Mouse (Mus musculus): ENCODE measurements at regions not wholly inside any gene's neighbourhood (a gene's known extent, or its start where the extent isn't known, plus 50 kb on each side); places are given as distances from the start of the nearest gene placed in this dataset.

DNA sequence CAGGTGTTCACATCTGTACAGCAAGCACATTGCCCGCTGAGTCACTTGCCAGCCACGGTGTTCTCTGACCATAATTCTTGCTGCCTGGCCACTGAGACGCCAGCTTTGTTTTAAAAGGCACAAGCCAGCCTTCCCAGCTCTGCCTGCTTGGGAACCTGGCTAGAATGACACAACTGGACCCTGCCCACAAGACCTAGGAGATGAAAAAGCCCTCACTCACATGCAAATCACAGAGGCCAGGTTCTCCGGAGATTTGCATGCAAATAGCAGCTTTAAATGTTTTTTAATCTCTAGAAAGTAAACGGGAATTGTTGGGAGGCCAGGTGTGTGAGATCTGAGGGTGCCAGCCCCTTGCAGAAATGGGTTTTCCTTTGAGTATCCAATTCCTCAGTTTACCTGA, 71.9 kb downstream of the 1810010D01Rik start:
- DNase-seq: no peak

DNA sequence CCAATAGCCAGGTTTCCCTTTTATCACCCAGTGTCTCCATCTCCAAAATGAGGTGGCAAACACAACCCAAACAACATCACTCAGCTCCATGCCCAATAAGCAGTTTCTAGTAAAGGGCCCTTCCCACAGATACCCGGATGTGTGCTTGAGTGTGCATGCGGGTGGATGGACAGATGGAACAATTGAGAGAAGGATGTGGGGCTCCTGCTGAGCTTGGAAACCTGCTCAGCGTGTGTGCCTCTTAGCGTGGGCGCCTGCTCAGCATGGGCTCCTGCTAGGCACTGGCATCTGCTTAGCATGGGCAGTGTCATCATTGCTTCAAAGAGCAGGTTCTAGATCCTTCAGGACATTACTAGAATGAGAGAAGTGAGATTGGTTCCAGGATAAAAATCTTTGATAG, 75.4 kb downstream of the 1810010D01Rik start:
- DNase-seq: peak; percentile 56

DNA sequence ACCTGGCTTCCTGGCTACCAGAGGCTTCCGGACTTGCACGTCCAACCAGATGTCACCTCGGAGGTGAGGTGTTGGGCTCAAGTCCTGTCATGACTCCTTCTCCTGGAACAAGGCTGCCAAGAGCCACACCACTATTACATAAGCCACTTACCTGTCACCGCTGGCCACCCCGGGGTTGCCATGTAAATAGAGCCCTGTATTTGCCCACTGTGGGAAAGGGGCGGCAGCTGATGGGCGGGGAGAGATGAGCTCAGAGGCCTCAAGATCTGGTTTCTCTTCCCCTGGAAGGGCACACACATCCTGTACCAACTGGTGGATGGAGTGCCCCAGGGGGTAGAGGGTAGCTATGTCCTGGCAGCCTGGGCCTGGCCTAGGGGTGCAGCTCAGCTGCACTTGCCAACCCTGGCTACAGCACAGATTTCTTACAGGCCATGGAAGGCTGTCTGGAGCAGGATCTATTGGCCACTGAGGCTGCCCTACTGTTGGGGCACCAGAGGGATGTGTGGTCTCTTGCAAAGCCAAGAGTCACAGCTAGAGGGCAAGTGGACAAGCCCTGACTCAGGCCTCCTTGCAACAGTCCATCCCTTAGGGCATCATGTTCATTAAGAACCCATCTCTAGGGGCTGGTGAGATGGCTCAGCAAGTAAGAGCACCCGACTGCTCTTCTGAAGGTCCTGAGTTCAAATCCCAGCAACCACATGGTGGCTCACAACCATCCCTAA, 76.3 kb downstream of the 1810010D01Rik start:
- no peak for DNase-seq

DNA sequence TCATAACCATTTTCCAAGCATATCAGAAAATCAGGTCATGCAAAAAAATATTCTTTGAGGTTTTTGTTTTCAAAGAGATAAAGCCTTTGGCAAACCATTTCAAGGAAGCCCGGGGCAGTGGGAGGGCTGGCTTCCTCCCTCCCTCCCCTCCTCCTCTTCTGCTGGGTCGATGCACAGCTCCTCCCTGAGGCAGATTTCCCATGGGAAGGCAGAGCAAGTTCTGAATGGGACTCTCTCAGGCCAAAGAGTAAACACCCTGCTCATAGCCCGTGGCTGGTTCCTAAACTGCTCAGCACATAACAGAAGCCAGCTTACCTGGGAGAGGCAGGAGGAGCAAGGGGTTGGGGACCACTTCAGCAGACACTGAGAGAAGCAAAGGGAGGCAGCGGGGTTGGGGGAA, 77.9 kb downstream of the 1810010D01Rik start:
- DNase-seq: no peak

DNA sequence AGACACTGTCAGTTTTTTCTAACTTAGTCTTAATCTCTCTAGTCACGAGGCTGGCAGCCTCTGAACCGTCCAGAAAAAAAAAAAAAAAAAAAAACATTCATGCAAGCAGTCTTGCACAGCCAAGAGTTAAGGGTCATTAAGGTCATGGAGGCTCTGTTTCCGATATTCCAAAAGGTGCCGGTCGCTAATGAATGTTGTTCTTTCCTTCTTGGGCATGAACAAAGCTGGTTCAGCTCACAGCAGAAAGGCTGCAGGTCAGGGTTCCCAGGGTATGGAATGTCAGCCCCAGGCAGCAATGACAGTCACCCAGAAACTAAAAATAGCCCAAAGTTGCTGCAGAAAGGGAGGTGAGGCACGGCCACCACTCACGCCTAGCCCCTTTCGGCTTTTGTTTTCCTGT, 80.3 kb downstream of the 1810010D01Rik start:
- no peak for DNase-seq

DNA sequence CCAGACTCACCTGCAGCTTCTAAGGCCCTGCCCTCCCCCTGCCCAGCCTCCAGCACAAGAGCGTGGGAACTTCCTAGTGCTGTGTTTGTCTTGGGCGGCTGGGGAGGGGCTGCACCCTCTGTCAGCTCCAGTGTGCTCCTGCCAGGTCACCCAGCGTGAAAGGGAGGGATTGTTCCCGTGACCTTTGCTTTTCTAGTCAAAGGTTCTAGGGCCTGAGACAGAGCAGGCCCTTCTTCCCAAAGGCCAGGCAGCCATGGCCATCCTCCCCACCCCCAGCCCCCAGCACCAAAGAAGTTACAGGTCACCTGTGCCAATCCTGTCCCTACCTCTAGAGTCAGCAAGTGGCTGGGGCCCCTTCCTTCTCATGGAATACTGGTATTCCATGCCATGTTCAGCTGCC, 80.7 kb downstream of the 1810010D01Rik start:
- no peak for DNase-seq

DNA sequence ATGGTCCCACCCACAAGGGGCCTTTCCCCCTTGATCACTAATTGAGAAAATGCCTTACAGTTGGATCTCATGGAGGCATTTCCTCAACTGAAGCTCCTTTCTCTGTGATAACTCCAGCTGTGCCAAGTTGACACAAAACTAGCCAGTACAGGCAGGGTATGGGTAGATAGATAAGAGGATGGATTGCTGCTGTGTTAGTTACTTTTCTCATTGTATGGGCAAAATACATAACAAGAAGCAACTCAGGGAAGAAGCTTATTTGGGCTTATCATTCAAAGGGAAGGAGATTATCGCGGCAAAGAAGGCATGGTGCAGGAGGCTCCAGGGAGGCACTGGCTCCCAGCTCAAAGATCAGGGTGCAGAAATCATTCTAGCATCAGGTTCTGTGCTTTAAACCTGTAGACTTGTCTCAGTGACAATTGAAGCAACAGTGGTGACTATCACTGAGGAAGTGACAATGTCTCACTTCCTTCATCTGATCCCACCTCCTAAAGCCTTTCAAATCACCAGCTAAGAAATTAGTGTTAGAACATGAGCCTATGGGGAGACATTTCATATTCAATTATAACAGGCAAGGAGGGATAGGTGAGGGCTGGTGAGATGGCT, 83.8 kb downstream of the 1810010D01Rik start:
- no peak for DNase-seq

DNA sequence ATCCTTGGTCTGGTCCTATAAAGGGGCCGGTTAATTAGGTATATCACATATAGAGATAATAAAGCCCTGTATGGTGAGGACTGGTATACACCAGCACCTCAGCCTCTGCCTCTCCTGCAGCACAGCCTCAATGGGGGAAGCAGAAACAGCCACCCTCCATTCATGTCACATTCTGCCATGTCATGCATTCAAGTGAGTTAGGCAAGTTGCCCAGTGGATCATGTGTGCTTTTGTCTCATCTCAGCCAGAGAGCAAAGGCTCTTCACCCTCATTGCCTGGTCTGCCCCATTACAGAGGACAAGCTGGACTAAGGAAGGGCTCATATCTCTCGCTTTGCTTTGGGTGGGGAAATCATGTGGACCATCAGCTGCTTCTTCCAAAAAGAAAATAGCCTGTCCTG, 85.4 kb downstream of the 1810010D01Rik start:
- no peak for DNase-seq

DNA sequence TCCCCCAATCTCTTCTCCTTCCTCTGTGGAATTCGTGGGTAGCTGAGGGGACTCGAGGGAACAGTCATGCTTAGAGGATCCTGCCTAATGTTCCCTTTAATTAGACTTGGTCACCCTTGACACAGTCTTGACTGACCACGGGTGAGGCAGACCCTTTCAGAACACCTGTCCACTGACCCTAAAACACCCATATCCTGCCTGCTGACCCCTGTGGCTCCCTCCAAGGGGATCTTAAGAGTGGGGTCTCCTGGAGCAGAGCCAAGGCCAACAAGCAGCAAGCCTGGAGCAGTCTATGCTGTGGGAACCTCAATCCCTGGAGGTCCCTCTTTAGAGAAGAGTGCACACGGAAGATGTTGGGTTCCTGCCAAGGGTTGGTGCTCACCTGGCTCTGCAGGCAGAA, 89.5 kb downstream of the 1810010D01Rik start:
- no peak for DNase-seq

DNA sequence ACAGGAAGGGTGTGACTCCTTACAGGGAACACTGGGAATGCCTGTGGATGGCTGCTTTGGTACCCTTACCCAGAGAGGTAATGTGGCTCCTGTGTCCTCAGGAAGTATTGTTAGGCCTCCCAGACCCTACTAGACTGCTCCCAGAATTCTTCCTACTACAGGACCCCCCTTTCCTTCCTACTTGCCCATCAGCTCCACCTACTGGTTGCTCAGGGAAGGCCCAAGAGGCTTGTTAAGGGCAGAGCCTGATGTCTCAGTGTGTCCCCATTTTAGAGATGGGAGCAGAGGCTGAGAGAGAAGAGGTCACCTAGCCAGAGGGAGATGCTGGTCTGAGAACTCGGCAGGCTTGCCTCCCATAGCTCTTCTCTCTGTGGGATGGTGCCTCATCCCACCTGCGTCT, 93.3 kb downstream of the 1810010D01Rik start:
- no peak for DNase-seq

DNA sequence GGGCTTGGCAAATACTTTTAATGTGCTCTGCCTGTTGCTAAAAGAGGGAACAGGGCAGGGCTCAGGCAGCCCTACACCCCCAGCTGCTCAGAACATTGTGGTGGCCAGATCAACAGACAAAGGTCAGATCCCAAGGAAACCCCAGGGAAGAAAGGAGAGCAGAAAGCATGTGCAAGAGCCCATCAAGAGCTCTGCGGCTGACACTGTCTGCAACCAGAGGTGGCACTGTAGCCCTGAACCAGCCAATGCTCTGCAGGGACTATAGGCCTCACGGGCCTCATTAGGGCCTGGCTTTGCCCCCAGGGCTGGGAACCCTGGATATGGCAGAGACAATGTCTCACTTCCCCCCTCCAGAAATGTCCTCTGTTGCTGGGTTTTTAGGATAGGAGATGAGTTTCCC, 93.8 kb downstream of the 1810010D01Rik start:
- no peak for DNase-seq

DNA sequence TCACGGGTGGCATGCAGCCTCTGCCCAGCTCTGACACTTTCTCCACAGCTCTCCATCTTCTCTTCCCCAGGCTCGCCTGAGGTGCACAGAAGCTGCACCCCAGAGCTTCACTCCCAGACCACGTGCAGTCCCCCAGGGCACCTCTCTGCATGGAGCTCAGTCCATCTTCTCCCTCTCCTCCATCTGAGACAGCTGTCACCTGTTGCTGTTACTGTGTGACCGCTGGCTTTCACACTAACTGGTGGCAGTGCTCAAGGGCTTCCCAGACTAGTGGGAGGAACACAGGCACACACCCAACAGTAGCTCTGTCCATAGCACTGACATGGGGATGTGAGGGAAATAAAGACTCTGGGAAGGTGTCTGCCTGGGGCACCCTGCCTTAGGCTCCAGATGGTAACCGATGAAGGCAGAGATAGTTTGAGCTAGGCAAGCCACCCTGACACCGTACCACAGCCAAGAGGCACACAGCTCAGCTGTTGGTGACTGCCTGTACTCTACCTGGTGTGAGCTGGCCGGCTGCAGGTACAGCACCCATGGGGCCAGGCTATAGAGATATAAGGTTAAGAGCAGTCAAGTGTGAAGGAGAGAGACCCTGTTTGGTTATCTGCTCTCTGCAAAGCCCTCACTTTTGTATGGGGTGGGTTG, 94.9 kb downstream of the 1810010D01Rik start:
- no peak for DNase-seq

DNA sequence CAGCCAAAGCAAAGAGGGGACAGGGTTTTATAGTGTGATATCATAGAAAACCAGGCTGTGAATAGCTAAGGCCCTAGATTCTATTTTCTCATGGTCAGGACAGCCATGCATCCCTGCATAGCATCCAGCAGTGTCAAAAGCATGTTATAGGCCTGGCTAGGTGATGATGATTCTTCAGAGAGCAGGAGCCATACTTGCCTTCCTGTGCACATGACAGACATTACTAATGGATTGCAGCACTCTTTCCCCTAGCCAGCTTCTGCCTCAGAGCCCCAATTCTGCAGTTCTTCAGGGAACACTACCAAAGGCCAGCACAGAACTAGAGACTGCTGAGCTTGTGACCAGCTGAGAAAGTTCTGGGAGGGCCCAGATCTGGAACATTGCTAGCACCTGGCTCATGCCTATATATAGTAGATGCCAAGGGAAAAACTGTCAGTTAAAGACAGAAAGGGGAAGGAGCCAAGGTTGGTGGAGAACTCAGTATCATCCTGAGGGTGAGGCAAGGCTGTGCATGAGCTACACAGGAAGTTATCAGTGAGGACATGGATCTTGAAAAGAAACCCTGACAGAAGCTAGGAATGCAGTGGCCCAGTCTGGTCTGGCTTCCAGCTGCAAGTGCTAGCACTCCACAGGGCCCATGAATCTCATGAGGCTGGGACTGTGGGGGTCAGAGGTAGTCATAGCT, 95.6 kb downstream of the 1810010D01Rik start:
- no peak for DNase-seq

DNA sequence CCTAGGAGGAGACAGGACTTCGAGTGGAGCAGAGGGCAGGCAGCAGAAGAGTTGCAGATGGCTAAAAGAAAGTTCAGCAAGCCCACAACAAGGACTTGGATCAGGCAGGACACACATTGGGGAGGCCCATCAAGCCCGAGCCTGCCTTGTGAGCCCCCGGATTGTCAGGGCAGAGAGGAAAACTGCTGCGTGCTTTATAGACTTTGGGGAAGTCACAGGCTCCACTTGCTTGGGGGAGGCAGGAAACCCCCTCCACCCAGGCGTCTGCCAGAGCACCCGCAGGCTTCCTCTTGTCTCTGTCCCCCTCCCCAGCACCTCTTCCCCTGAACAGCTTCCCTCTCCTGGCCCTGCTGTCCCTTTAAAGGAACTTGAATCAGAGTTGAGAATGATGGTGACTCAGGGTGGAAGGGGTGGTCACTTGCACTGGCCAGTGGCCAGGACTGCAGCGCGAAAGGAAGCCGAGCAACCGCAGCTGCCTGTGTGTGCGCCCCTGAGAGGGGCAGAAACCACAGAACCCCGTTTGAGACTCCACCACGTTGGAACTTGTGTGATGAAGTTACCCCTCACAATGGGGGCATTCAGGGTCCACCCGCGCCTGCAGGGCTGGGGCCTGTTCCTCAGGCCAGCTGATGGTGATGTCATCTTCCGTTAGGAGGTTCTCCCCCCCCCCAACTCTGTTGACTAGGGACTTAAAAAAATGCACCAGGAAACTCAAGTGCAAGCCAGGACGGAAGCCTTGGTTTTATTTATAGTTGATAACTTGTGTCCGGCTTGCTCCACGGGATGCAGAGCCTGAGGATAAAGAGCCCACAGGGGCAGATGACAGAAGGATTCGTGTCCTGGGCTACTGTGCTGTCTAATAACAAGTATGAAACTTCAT, 96.4 kb downstream of the 1810010D01Rik start:
- DNase-seq: peak; percentile 91

DNA sequence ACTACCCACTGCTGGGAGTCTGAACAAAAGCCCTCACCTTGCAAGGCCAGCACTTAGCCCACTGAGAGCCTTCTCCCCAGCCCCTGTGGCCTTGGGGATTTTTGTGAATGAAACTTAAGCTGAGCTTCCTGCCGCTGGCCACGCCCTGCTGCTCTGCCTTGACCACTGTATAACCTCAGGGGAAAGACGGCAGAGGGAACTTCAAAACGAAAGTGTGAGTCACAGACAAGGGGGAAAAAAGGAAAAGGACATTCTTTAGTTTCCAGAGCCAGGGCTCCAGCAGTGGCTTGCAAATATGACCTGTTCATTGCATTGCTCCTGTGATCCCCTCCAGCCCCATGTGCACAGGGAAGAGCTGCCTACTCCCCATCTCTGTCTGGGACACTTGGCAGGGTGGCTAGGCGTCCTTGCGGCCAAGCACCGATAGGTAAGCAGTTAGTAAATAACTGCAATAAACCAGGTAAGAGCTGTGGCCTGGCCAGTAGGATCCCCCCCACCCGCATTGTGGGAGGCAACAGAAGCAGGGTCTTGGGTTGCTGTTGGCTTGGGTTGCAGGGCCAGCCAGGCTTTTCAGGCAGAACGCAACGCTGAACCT, 97.2 kb downstream of the 1810010D01Rik start:
- DNase-seq: peak; percentile 60

DNA sequence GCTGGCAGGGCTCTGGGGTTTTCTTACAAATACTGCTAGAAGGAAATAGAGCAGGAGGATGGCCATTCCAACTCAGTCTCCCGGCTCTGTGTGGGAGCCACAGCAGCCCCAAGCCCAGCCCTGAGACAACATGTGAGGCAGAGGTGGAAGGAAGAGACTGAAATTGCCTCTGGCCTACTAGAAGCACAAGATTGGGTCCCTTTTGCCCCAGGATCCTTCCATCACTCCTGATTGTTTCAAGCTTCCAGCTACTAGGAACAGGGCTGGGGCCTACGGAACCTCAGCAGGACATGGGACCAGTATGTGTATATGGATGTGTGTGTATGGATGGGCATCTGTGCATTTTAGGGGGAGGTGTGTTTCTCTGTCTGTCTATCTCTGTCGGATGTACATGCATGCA, 97.9 kb downstream of the 1810010D01Rik start:
- DNase-seq: no peak

DNA sequence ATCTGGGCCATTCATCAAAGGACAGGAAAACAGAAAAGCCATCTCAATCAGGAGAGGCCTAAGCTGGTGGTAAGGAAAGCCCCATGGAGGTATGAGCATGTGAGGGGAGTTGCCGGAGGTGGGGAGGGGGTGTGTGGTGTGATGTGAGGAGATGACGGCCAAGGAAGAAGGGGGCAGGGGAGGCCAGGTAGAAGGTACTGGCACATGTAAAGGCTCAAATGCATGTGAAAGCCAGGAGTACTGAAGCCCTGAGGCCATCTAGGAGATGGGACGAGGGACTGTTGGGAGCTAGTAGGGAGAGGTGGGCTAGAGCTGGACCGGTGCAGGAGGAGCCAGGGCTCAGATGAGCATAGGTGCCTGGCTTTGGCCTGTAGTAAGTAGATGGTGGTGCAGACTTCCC, 98.4 kb downstream of the 1810010D01Rik start:
- DNase-seq: no peak

DNA sequence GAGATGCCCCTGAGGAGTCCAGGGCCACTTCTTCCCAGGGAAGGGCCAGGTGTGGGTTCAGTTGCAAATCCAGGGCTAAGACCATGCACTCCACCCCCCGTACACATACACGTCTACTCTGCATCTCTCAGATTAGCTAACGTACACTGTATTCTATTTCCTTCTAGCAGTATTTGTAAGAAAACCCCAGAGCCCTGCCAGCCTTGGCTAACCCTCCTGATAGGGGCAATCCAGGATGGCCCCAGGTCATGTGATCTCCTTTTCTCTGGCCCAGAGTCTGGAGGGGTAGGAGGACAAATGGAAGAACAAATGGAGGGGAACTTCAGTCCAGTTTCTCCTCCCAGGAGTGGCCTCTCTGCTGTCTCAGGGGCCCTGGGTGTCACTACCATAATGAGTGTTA, 98.9 kb downstream of the 1810010D01Rik start:
- DNase-seq: no peak

DNA sequence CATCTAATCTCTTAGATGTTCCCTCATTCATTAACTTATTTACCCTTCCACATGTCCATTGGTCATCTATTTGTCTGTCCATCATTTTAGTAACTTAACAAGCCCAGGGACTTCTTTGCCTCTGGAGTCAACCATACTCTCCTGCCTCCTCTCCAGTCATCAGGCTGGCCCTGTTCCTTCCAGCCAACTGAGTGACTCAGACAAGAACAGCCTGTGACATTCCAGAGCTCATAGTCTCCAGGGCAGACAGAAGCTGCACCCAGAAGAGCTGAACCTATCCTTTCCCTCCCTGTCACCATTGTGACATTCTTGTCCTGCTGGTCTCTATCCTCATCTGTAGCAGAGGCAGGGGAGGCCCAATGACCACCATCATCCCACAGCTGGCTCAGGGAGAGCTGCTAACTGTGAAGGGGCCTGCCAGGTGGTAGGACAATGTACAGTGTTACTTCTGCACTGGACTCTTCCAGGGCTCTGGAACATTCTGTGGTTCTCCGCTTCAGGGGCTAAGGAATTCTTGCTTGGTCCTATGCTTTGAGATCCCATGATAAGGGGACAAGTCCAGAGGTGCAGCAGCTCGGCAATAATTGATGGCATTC, 100.2 kb downstream of the 1810010D01Rik start:
- DNase-seq: no peak

DNA sequence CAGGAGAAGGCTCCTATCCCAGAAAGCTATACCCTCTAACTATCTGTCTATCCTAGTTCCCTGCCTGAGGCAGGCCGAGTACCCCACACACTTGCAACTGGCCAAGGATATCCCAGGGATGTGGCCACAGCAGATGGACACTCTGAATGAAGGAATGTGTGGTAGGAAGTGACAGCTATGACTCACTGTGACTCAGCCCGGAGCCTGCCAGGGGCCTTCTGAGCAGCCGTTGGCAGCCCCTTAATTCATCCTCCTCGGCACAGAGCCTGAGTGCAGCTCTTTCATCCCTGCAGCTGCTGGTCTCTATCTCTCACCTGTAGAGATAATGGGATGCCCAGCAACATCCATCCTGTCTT, 101.4 kb downstream of the 1810010D01Rik start:
- DNase-seq: peak; percentile 44

DNA sequence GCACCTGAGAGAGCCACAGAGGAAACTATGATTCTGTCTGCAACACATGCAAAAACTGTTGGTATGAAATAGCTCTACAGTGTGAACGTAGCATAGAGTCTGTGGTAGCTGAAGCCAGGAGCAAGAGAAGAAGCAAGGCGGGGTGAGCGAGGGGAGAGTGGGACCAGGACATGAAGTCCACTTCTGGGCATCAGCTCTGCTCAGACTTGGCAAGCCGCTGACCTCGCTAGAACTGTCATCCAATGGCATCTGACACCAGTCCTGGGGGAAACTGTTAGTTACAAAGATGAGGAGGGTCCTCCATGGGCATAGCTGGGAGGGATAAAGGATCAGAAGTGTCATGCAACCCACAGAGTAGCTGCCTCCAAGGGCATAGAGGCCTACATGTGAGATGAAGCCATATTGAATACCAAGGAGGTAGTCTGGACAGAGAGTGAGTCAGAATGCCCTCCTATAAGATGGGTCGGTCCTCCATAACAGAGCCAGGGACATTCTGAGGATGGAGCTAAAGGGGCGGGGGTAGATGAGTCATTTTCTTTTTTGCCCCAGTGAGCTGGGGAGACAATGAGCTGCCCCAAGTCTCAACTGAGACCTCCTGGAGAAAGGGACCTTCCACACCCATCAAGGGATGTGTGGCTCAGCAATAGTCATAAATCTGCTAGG, 102.0 kb downstream of the 1810010D01Rik start:
- DNase-seq: no peak

DNA sequence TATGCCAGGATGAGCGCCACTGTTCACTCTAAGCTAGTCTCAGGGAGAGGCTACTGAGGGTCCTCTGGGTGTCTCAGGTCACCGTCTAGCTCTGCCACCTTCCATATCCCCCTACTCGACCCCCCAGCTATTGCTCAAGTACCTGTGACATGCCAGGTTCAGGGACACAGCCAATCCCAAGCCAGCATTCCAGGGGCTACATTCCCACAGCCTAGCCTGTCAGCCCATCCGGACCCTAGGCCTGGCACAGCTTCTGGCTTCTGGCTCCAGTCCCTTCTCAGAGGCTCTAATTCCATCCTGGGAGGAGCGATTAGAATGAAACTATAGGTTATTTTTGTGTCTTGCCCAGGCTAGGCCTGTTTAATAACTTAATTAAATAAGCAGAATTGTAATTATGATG, 105.2 kb downstream of the 1810010D01Rik start:
- DNase-seq: no peak

Data from layer of hippocampus, adult 9-11 months (tissue).